Mouse (Mus musculus) left cerebral cortex, postnatal 25 days (tissue): ENCODE measurements around the gene Ucma. TPM values are rescaled to one million over a fixed set of nuclear protein-coding genes. Genes with fewer than 3 reads are reported as not detected.

Experiments
- DNase-seq, 2 experiments: peaks; one replicate each; pipeline ENCODE4 v3.0.0; 2022; ENCODE audit warnings: low spot score in 2 of 2, mixed read lengths in 1 of 2
- intact Hi-C: fragments of 180-260 bp; cut with DNase I; formaldehyde crosslinking; loops from one replicate; pipeline ENCODE4 v1.15.1; 2025
- total RNA-seq, 2 experiments: library from RNA; stranded (reverse); gene quantifications; 2 replicates each; pipeline ENCODE4 v1.2.3; 2021

Ucma gene
- total RNA-seq, 2 experiments from 2014 or later = 1.5 to 2.1 TPM

DNA sequence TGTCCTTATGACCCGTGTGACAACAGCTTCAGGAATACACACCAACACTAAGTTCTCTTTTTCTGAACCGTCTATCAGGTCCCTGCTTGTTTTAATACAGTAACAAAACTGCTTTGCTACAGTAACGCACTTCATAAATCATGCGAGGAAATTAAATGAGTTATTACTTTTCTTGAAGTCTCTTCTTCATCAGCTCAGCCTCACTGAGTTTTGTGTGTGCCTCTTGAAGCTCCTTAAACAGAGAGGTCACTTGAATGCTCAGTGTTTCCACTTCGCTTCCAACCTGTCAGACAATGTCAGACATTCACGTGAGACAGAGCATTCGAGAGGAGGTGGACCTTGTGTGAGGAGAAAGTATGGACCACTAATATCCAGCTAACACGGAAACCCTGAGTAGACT, 58.9 kb downstream of the Ucma start:
- intact Hi-C loops = loop anchor here (5.0 kb wide), 1 partner anchor 42 kb away; no protein-coding TSS in a partner anchor
- no peak for DNase-seq

DNA sequence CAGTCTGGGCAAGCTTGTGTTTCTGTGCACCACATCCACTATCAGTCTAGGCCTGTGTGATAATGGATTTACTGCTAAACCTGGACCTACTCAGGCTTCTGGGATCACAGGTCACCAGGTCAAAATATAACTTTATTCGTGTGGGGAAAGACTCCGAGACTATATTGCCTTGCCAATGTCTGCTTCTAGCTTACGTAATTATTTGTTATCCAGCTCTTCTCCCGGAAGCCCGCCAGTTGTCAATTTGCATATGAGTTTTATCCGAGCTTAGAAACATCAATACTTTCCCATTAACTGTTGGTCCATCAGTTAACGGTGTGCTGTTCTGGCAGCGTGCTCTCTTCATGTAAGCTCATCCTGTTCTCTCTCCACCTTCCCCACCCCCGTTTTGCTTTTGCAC, 59.3 kb downstream of the Ucma start:
- intact Hi-C loops = no loop called here
- DNase-seq = no peak

Other genes with a start within 250 kb of the Ucma start
- gene Sephs1, start 94.6 kb upstream of the Ucma start, total RNA-seq = 10 to 100 TPM; 21.2 to 23.1 TPM
- gene Phyh, start 57.1 kb upstream of the Ucma start, total RNA-seq = 10 to 100 TPM; 89.0 to 91.5 TPM
- 1 to 10 TPM; 1.2 to 1.3 TPM for gene Mcm10, start 36.7 kb downstream of the Ucma start, total RNA-seq
- 10 to 100 TPM; 17.4 TPM for gene Optn, start 87.9 kb downstream of the Ucma start, total RNA-seq
- gene Ccdc3, start 161.7 kb downstream of the Ucma start, total RNA-seq = 10 to 100 TPM; 18.6 to 20.2 TPM